Mouse (Mus musculus) myocyte (in vitro differentiated cells): ENCODE results near the gene Mdp1.

ENCODE experiments used
- CEBPB ChIP-seq: IDR thresholded peaks from 2 replicates; pipeline ENCODE4 v1.6.1; 2011; ENCODE audit warnings: mild to moderate bottlenecking, moderate library complexity; ENCODE audit not compliant: poor library complexity, insufficient read depth, severe bottlenecking
- MAX ChIP-seq: IDR thresholded peaks from one replicate; pipeline ENCODE4 v1.6.1; 2011; ENCODE audit warnings: low read depth, mild to moderate bottlenecking, control low read depth
- MYOD1 ChIP-seq, 3 experiments: IDR thresholded peaks; one replicate each; pipeline ENCODE4 v1.6.1; 2011; ENCODE audit warnings: control low read depth in 2 of 3, low read depth in 2 of 3, mild to moderate bottlenecking in 2 of 3, moderate library complexity in 1 of 3; ENCODE audit not compliant: insufficient read length in 2 of 3, control insufficient read depth in 1 of 3
- MYOG ChIP-seq, 3 experiments: IDR thresholded peaks; one replicate each; pipeline ENCODE4 v1.6.1; 2011; ENCODE audit warnings: control low read depth in 2 of 3, low read depth in 2 of 3, mild to moderate bottlenecking in 2 of 3; ENCODE audit not compliant: insufficient read length in 2 of 3, control insufficient read depth in 1 of 3, insufficient read depth in 1 of 3
- POLR2A ChIP-seq: IDR thresholded peaks from one replicate; pipeline ENCODE4 v1.6.1; 2011; ENCODE audit warnings: low read depth, mild to moderate bottlenecking, control low read depth, moderate library complexity; ENCODE audit not compliant: insufficient read length
- POLR2AphosphoS2 ChIP-seq: IDR thresholded peaks from one replicate; pipeline ENCODE4 v1.6.1; 2011; ENCODE audit warnings: low read depth, control low read depth; ENCODE audit not compliant: insufficient read length
- SRF ChIP-seq: IDR thresholded peaks from one replicate; pipeline ENCODE4 v1.6.1; 2011; ENCODE audit warnings: low read depth; ENCODE audit not compliant: control insufficient read depth, insufficient read length
- TCF3 ChIP-seq: IDR thresholded peaks from one replicate; pipeline ENCODE4 v1.6.1; 2011; ENCODE audit warnings: low read depth, control low read depth; ENCODE audit not compliant: insufficient read length
- USF1 ChIP-seq: IDR thresholded peaks from one replicate; pipeline ENCODE4 v1.6.1; 2011; ENCODE audit warnings: low read depth, mild to moderate bottlenecking, control low read depth, moderate library complexity

- TF ChIP-seq MAX = no peak
- TF ChIP-seq POLR2A = peak; percentile 53
- TF ChIP-seq USF1 = no peak
- no peak for TF ChIP-seq CEBPB
- TF ChIP-seq MYOD1 (IDR thresholded peaks at IDR 0.05; ENCODE audit: control insufficient read depth in 1 of 3, insufficient read length in 2 of 3, low read depth in 2 of 3) = no peak
- TF ChIP-seq MYOG (IDR thresholded peaks at IDR 0.05; ENCODE audit: control insufficient read depth in 1 of 3, insufficient read depth in 1 of 3, insufficient read length in 2 of 3, low read depth in 2 of 3) = peak in 1 of 3 experiments; percentile 10
- TF ChIP-seq SRF = no peak
- no peak for TF ChIP-seq TCF3
- peak; percentile 15 for TF ChIP-seq POLR2AphosphoS2
Observed at GRCm38 (mm10) chr14:55659960-55660573, at the start of gene Mdp1.
